Mouse (Mus musculus) neural tube, embryonic 13.5 days (tissue): Measurements from ENCODE around the gene Sox18. TPM values are rescaled to one million over a fixed set of nuclear protein-coding genes. Genes with fewer than 3 reads are reported as not detected.

ENCODE experiments used
- ATAC-seq: fragments of 200-750 bp; cut with Nextera tagmentation; 2 replicates; pipeline ENCODE4 v1.8.0; 2017; ENCODE audit warnings: low read depth, mild to moderate bottlenecking, moderate TSS enrichment, moderate library complexity
- H3K27ac ChIP-seq: fragments of 300-500 bp; sonication (generic); replicated peaks from 2 replicates; pipeline ENCODE4 v1.5.1; 2015; ENCODE audit warnings: moderate library complexity, mild to moderate bottlenecking, inconsistent platforms
- H3K27me3 ChIP-seq: fragments of 300-500 bp; sonication (generic); 2 replicates; pipeline ENCODE4 v1.6.1; 2015; ENCODE audit warnings: mild to moderate bottlenecking, inconsistent platforms
- H3K36me3 ChIP-seq: fragments of 300-500 bp; sonication (generic); 2 replicates; pipeline ENCODE4 v1.6.1; 2015; ENCODE audit warnings: mild to moderate bottlenecking, inconsistent platforms
- H3K4me1 ChIP-seq: fragments of 300-500 bp; sonication (generic); replicated peaks from 2 replicates; pipeline ENCODE4 v1.6.1; 2015; ENCODE audit warnings: inconsistent platforms
- H3K4me2 ChIP-seq: fragments of 300-500 bp; sonication (generic); 2 replicates; pipeline ENCODE4 v1.6.1; 2015; ENCODE audit warnings: inconsistent platforms, mild to moderate bottlenecking, moderate library complexity
- H3K4me3 ChIP-seq: fragments of 300-500 bp; sonication (generic); 2 replicates; pipeline ENCODE4 v1.5.1; 2015; ENCODE audit warnings: mild to moderate bottlenecking, inconsistent platforms
- H3K9ac ChIP-seq: fragments of 300-500 bp; sonication (generic); 2 replicates; pipeline ENCODE4 v1.6.1; 2015; ENCODE audit warnings: moderate library complexity, mild to moderate bottlenecking, inconsistent platforms
- H3K9me3 ChIP-seq: fragments of 300-500 bp; sonication (generic); 2 replicates; pipeline ENCODE4 v1.6.1; 2016; ENCODE audit warnings: inconsistent platforms
- WGBS: fragments of 180-500 bp; shearing (Covaris S2); methylation state at CpG from one replicate; pipeline ENCODE4 v1.1.7; 2015; 5-methylcytosine and 5-hydroxymethylcytosine counted together
- polyA plus RNA-seq: library from polyadenylated mRNA; unstranded; fragments of >200 nt; fragmentation: Nextera tagmentation; extraction: Ambion mirVana; gene quantifications from 2 replicates; pipeline ENCODE4 v1.2.1, GENCODE M21; 2015

Sox18 gene
- polyA plus RNA-seq, 1 experiment from 2014 or later: 18.9 TPM

DNA sequence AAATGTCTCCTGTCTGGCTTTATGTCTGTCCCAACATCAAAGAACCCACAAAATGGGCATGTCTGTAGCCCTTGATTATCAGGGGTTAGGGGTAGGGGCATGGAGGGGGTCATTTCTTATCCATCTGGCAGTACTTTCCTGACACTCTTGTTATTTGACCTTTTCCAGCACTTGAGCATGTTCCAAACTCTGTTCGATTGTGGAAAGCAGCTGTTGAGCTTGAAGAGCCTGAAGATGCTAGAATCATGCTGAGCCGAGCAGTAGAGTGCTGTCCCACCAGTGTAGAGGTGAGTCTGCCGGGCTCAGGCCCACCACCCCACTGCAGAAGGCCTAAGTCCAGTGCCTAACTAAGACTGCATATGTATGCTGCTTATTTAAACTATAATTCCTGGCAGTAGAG lies 35.6 kb downstream of the Sox18 start:
- Histone ChIP-seq H3K27me3 (no peaks in the 10 kb centered on the region), H3K27ac (no peak overlapping the region), H3K4me3 (no peak overlapping the region), H3K9ac (no peak overlapping the region), H3K9me3 (no peaks in the 10 kb centered on the region), H3K36me3 (peaks cover 86% of the 10 kb centered on the region), H3K4me2 (no peak overlapping the region), H3K4me1 (no peaks in the 10 kb centered on the region)
- 84% methylated on average over 3 of the region's 3 CpGs for WGBS
- no peak for ATAC-seq

DNA sequence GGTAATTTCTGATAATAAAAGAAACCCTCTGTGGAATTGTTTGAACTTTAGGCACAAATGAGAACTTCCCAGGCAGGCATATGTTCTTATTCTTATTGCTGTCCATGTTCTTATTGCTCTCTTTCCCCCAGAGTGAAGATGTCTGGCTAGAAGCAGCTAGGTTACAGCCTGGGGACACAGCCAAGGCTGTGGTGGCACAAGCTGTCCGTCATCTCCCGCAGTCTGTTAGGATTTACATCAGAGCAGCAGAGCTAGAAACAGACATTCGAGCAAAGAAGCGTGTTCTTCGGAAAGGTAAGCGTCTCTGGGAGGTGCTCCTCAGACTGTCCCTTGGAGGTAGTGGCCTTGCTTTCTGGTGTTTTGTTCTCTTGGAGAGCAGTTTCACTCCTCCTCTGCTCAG lies 38.8 kb downstream of the Sox18 start:
- no peak for ATAC-seq
- Histone ChIP-seq H3K9me3 (no peaks in the 10 kb centered on the region), H3K9ac (no peak overlapping the region), H3K4me2 (no peak overlapping the region), H3K27ac (no peak overlapping the region), H3K4me3 (no peak overlapping the region), H3K4me1 (no peaks in the 10 kb centered on the region), H3K36me3 (peaks cover 66% of the 10 kb centered on the region), H3K27me3 (no peaks in the 10 kb centered on the region)
- 97% methylated on average over 6 of the region's 6 CpGs for WGBS

- Histone ChIP-seq H3K27ac (no peak overlapping the region), H3K36me3 (peaks cover 50% of the 10 kb centered on the region), H3K4me2 (no peak overlapping the region), H3K27me3 (no peaks in the 10 kb centered on the region), H3K9me3 (no peaks in the 10 kb centered on the region), H3K4me1 (no peaks in the 10 kb centered on the region), H3K9ac (no peak overlapping the region), H3K4me3 (no peak overlapping the region)
- ATAC-seq: no peak
Measured at GRCm38 (mm10) chr2:181628471-181628870, 43.0 kb downstream of the Sox18 start.

GRCm38 (mm10) chr2:181623401-181623800 lies 48.0 kb downstream of the Sox18 start:
- H3K4me1 ChIP-seq: no peaks in the 10 kb centered on the region
- H3K27ac ChIP-seq: no peak overlapping the region
- H3K27me3 ChIP-seq: no peaks in the 10 kb centered on the region
- no peak overlapping the region for H3K4me2 ChIP-seq
- ATAC-seq: no peak
- H3K4me3 ChIP-seq: no peak overlapping the region
- peaks cover 64% of the 10 kb centered on the region for H3K36me3 ChIP-seq
- H3K9ac ChIP-seq: no peak overlapping the region
- H3K9me3 ChIP-seq: no peaks in the 10 kb centered on the region

Other genes starting within 250 kb of the Sox18 start
- gene Zbtb46, start 212.2 kb downstream of the Sox18 start, polyA plus RNA-seq: 21.1 and 22.0 TPM in 2 replicates
- gene Abhd16b, start 178.4 kb downstream of the Sox18 start, polyA plus RNA-seq: 0.11 TPM in 1 of 2 replicates, not detected in the other
- 107 and 114 TPM in 2 replicates for gene Tpd52l2, start 174.5 kb downstream of the Sox18 start, polyA plus RNA-seq
- 192 and 214 TPM in 2 replicates for gene Dnajc5, start 151.2 kb downstream of the Sox18 start, polyA plus RNA-seq
- gene Uckl1, start 86.7 kb downstream of the Sox18 start, polyA plus RNA-seq: 67.4 and 73.6 TPM in 2 replicates
- 63.1 and 65.6 TPM in 2 replicates for gene Prpf6, start 79.8 kb downstream of the Sox18 start, polyA plus RNA-seq
- 78.7 and 81.3 TPM in 2 replicates for gene Zfp512b, start 78.8 kb downstream of the Sox18 start, polyA plus RNA-seq
- 146 and 157 TPM in 2 replicates for gene Samd10, start 72.4 kb downstream of the Sox18 start, polyA plus RNA-seq
- not detected in 2 replicates for gene Gm29797, start 14.6 kb downstream of the Sox18 start, polyA plus RNA-seq
- 33.9 and 37.8 TPM in 2 replicates for gene Tcea2, start 8.7 kb upstream of the Sox18 start, polyA plus RNA-seq
- 42.7 and 49.2 TPM in 2 replicates for gene Rgs19, start 22.3 kb upstream of the Sox18 start, polyA plus RNA-seq
- not detected in 2 replicates for gene Lkaaear1, start 26.8 kb upstream of the Sox18 start, polyA plus RNA-seq
- gene Oprl1, start 43.4 kb upstream of the Sox18 start, polyA plus RNA-seq: 63.8 and 64.0 TPM in 2 replicates
- 44.9 and 52.5 TPM in 2 replicates for gene Myt1, start 91.7 kb upstream of the Sox18 start, polyA plus RNA-seq
- 33.2 and 38.3 TPM in 2 replicates for gene Pcmtd2, start 166.2 kb upstream of the Sox18 start, polyA plus RNA-seq
- gene Polr3k, start 192.7 kb upstream of the Sox18 start, polyA plus RNA-seq: 84.6 and 88.5 TPM in 2 replicates